Mouse (Mus musculus) cerebellum, adult 11 months (tissue): ENCODE results near the gene Mrpl53.

Experiments
- DNase-seq: peaks from one replicate; pipeline ENCODE4 v3.0.0; 2022

The Mrpl53 gene

DNA sequence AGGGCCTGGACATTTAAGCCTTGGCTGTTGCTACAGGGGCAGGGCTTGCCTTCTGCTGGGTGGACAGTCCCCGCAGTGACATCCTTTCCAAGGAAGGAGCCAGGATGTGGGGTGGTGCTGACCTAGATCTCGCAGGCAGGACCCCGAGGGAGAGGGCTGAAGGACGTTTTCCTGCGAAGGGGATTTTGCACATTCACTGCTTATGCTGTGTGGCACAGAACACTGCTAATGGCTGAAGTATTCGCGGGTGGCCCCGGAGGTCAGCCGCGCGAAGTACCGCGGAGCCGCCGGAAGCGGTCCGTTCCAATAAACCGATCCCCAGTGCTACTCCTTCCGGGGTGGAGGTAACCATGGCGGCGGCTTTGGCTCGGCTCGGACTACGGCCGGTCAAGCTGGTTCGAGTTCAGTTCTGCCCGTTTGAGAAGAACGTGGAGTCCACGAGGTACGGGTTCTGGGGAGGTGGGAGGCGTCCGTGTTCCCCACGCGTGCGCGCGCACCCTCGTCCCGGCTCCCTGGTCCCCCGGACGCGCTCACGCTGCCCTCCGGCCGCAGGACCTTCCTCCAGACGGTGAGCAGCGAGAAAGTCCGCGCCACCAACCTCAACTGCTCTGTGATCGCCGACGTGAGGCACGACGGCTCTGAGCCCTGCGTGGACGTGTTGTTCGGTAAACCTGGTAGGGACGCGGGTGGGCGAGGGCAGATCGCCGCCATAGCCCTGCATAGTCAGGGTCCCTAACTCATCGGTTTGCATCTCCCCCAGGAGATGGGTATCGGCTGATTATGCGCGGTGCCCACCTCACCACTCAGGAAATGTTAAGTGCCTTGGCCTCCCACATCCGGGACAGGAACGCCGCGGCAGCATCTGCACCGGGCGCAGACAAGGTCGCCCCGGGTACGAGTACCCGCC lies at the start of gene Mrpl53:
Mrpl53 (plus strand) TSS at position 279 of the 907 bp plus-strand sequence.
- peak; percentile 76 for DNase-seq

GRCm38 (mm10) chr6:83065995-83066394 lies 42.8 kb upstream of the Mrpl53 start:
- no peak for DNase-seq

DNA sequence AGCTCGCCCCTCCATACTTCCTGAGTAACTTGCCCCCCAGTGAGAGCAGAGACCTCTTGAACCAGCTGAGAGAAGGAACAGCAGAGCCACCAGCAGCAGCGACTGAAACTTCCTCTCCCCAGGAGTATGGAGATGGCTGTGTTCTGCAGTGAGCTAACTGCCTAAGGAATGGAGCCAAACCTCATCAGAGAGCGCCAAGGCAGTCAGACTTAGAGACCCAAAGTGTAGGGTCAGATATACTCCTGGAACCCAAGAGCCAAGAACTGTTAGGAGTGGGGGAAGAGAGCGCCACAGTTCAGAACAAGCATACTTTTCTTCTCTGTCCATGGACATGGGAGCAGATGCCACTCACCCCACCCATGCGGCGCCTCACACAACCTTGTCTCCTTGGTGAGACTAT lies 42.4 kb upstream of the Mrpl53 start:
- DNase-seq, result no peak

GRCm38 (mm10) chr6:83068221-83068620 lies 40.6 kb upstream of the Mrpl53 start:
- DNase-seq, result no peak

DNA sequence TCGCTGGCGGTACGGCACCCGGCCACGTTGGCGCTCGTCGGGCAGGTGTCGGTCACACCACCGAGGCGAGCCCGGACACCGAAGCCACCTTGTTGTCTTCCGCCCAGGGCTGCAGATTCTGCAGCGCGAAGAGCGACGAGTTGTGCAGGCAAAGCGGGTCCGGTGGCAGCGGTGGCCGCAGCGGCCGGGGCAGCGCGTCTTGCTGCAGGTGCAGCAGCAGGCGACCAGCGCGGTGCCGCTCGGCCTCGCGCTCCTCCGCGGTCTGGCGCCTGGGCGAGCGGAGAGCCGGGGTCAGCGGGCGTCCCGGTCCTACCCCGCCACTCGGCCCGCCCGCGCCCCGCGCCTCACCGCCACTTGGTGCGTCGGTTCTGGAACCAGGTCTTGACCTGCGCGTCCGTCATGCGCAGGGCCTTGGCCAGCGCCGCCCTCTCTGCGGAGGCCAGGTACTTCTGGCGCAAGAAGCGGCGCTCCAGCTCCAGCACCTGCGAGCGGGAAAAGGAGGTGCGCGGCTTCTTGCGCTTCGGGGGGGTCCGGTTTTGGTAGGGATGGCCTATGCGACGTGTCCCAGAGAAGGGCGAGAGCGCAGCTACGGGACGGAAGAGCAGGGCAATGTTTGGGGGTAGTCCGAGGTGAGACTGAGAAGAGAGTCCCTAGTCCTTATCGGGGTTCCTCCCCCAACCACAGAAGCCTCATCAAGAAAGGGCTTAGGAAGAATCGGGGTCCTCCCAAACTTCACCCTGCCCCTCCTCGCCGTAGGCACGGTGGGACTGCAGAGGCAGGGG lies 39.9 kb upstream of the Mrpl53 start:
- no peak for DNase-seq

- no peak for DNase-seq
These were observed 39.2 kb upstream of the Mrpl53 start for GRCm38 (mm10) chr6:83069488-83070246.

DNA sequence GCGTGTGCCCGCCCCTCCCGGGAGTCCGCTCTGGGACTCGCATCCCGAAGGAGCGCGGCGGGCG lies 38.8 kb upstream of the Mrpl53 start, which contains the start of gene Tlx2:
Tlx2 (minus strand) TSS at position 47 of the 64 bp plus-strand sequence.
- DNase-seq, result no peak

GRCm38 (mm10) chr6:83070311-83071219 lies 38.3 kb upstream of the Mrpl53 start:
- DNase-seq, result peak; percentile 40

DNA sequence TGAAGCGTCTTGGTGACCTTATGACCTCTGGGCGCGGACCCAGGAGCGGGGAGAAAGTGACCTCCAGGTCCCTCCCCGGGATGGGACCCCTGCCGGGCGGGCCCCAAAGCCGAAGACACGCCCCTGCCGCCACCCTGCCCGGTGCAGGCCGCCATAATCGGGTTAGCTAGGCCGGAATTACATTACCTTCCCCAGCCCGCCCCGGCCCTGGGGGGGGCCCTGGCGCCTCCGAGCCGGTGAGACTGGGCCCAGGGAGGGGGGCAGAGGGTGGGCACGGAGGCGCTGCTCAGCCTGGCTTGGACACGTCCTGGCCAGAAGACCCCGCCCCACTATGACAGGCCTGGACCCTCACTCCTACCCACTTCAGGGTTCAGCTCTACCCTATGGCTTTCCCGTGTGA lies 37.6 kb upstream of the Mrpl53 start:
- no peak for DNase-seq

DNA sequence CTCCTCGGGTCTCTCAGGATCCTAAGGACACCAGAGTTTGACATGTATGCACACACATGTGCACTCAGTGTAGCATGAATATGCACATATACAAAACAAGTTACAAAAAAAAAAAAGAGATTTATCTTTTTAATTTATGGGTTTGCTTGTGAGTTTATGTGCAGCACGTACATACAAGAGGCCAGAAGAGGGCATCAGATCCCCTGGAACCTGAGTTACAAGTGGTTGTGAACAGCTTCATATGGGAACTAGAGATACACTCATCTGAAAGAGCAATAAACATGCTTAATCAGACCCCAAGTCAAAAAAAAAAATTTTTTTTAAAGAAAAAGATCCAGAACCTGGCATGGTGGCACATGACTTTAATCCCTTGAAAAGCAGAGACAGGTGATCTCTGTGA lies 33.9 kb upstream of the Mrpl53 start:
- DNase-seq, result no peak

DNA sequence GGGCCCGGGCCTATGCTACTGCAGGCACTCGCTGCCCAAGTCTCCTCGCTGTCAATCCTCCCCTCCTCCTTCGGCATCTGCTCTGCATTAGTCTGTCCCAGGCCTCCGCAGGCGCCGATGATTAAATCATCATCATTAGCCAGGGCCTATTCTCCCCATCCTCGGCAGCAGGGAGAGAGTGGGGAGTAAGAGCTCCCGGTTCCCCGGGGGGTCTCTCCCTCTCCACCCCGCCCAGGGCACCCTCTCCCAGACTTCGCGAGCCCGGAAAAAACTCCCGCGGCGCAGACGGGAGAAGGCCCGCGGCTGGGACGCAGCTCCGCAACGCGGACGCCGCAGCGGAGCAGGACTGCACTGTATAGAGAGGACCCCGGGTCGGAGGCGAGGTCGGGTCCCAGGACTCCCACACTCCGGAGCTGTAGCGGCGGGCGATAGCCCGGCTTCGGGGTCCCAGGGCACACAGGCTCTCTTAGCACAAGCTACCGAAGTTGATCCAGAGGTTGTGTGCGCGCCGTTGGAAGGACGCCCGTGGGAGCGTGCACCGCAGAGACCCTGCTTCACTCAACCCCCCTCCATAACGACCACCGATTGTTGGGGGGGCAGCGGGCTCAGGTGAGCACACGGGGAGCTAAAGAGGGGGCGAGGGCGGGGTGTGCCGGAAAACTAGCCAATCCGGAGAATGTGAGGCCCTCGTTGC lies 31.1 kb upstream of the Mrpl53 start, which contains the start of gene Pcgf1:
Pcgf1 (plus strand) TSS at position 240 of the 694 bp plus-strand sequence.
- DNase-seq, result no peak

GRCm38 (mm10) chr6:83078324-83078858 lies 30.4 kb upstream of the Mrpl53 start:
- DNase-seq, result peak; percentile 99

DNA sequence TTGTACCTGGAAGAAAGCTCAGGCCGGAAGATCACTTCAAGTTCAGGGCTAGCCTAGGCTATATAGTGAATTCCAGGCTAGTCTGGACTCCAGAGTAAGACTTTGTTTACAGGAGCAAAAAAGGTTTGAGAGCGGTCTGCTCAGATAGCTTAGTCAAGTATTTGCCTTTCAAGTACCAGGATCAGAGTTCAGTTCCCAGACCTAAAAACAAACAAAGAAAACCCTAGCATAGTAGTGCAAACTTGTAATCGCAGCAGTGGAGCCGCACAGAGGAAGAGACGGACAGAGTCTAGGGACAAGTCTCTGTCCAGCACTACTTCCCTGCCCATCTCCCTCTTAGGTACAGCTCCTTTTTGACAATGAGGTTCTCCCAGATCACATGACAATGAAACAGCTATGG lies 28.6 kb upstream of the Mrpl53 start:
- no peak for DNase-seq

GRCm38 (mm10) chr6:83083497-83083896 lies 25.3 kb upstream of the Mrpl53 start:
- no peak for DNase-seq

GRCm38 (mm10) chr6:83084477-83084876 lies 24.4 kb upstream of the Mrpl53 start:
- no peak for DNase-seq

- no peak for DNase-seq
These were observed 22.5 kb upstream of the Mrpl53 start, which contains the start of gene Lbx2 for GRCm38 (mm10) chr6:83086121-83087035. Lbx2 (plus strand) TSS chr6:83086367.

- DNase-seq, result no peak
These were observed 21.5 kb upstream of the Mrpl53 start for GRCm38 (mm10) chr6:83087205-83087925.

- DNase-seq, result no peak
These were observed 20.9 kb upstream of the Mrpl53 start for GRCm38 (mm10) chr6:83087926-83088260.

GRCm38 (mm10) chr6:83092416-83093127 lies 16.3 kb upstream of the Mrpl53 start:
- no peak for DNase-seq
